Mouse (Mus musculus): ENCODE measurements around the gene Clptm1. TPM values are rescaled to one million over a fixed set of nuclear protein-coding genes. Genes with fewer than 3 reads are reported as not detected.

The Clptm1 gene
- polyA plus RNA-seq (2016; fragmentation: Nextera tagmentation; extraction: Ambion mirVana) = 83.8 and 99.9 TPM in 2 replicates

DNA sequence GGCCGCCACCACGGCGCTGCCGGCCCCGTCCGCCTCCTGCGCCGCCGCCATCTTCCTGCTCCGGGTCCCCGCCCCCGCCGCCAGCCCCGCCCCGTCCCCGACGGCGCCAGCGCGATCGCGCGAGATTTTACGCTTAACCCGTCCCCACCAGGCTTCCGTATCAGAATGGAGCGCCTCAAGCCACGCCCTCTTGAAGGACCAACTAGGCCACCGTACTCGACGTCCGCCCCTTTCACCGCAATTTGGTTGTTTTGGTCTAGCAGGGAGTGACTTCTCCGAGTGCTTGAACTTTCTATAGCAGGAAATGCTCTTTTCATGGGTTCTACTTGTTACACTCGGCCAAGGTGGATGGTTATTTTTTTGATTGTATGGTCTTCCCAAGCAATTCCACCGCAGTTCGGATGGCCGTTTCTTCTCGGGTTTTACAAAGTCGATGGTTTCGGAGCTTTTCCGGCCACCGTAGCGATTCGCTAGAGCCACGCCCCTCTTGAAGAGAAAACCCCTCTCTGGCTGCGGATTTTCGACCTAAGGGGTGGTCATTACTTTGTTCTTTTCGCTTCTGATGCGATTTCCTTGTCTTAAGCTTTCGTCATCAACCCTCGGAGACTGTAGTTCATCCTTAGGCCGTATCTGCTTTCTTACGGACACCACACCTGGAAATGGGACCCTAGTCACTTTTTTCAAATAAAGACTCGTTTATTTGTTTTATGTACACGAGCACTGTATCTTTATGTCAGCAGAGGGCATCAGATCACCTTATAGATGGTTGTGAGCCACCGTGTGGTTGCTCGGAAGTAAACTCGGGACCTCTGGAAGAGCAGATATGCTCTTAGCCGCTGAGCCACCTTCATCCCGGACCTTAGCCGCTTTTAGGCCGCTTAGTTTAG, at the start of gene Clptm1:
Gene Clptm1 (minus strand): TSS at position 79 of the 887 bp plus-strand sequence.
- H3K9me3 ChIP-seq = no peaks in the 10 kb centered on the region
- peak within 1 kb of the TSS; percentile 84 for H3K4me3 ChIP-seq
- under 1% methylated on average over 63 of the region's 63 CpGs for WGBS
- H3K27ac ChIP-seq = peak within 1 kb of the TSS; percentile 95
- H3K36me3 ChIP-seq = peaks cover 27% of the 10 kb centered on the region
- no peaks in the 10 kb centered on the region for H3K27me3 ChIP-seq (ENCODE audit: insufficient read depth, poor library complexity, severe bottlenecking)
- H3K4me1 ChIP-seq (replicated peaks) = peaks cover 31% of the 10 kb centered on the region
- DNase-seq (ENCODE audit: low spot score) = peak; percentile 97

DNA sequence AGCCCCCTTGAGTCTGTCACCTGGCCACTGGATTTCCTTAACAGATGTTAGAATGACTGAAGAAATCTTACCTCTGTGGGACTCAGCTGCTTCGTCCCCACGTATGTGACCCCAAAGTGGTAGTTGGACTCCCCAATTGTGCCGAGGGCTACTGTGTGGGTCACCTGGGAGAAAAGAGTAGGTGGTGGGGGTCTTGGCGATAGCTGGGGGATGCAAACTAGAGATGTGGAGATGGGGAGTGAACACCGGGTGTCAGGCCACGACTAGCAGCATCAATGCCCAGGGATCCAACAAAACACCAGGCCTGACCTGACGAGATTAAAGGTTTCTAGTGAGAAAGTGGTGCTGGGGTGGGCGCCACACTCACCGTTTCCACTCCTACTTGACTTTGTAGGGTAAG, 48.8 kb upstream of the Clptm1 start:
- H3K4me3 ChIP-seq = peak overlapping the region; percentile 100
- peaks cover 65% of the 10 kb centered on the region for H3K36me3 ChIP-seq
- 89% methylated on average over 9 of the region's 9 CpGs for WGBS

DNA sequence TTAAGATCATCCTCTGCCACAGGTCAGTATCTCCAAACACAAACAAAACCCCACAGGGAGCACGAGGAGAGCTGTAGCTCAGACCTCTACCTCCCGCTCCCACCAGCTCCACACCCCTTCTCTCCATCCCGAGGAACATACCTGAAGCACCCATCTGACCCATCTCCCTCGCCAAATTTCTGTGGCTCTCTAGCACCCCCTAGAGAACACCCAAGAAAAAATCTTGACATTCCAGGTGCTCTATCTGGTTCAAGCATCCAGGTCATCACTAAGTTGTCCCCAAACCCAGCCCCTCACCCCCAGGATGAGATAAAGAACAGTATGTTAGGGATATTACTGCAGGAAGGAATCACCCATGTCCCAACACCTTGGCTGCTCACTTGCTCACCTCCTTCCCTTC, 48.4 kb upstream of the Clptm1 start:
- peaks cover 65% of the 10 kb centered on the region for H3K36me3 ChIP-seq
- no peak overlapping the region for H3K27ac ChIP-seq
- H3K4me3 ChIP-seq = peak overlapping the region; percentile 100; the same call in 1 of the 2 replicates
- H3K27me3 ChIP-seq (ENCODE audit: insufficient read depth, poor library complexity, severe bottlenecking) = no peaks in the 10 kb centered on the region
- peaks cover 23% of the 10 kb centered on the region for H3K4me1 ChIP-seq (replicated peaks)
- DNase-seq (ENCODE audit: low spot score) = no peak
- H3K9me3 ChIP-seq = no peaks in the 10 kb centered on the region
- WGBS = 59% methylated on average over 4 of the region's 4 CpGs

More for the DNA sequence above, 48.8 kb upstream of the Clptm1 start:
- DNase-seq (ENCODE audit: low spot score) = no peak
- no peaks in the 10 kb centered on the region for H3K9me3 ChIP-seq
- peaks cover 23% of the 10 kb centered on the region for H3K4me1 ChIP-seq (replicated peaks)
- no peaks in the 10 kb centered on the region for H3K27me3 ChIP-seq (ENCODE audit: insufficient read depth, poor library complexity, severe bottlenecking)
- no peak overlapping the region; the same call in 1 of the 2 replicates for H3K27ac ChIP-seq

DNA sequence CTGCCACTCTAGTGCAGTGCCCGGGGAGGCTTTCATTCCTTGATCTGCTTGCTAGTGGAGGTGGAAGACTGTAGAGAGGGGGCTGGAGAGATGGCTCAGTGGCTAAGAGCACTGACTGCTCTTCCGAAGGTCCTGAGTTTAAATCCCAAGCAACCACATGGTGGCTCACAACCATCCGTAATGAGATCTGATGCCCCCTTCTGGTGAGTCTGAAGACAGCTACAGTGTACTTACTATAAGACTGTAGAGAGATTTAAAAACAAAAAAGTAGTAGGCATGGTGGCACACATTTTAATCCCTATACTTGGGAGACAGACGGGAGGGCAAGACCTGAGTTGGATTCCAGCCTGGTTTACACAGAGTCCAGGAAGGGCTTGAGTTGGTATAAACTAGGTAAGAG, 47.6 kb upstream of the Clptm1 start:
- DNase-seq (ENCODE audit: low spot score) = no peak
- Histone ChIP-seq H3K9me3 (no peaks in the 10 kb centered on the region), H3K4me3 (no peak overlapping the region), H3K4me1 (replicated peaks) (peaks cover 23% of the 10 kb centered on the region), H3K36me3 (peaks cover 67% of the 10 kb centered on the region), H3K27ac (no peak overlapping the region), H3K27me3 (ENCODE audit: insufficient read depth, poor library complexity, severe bottlenecking) (no peaks in the 10 kb centered on the region)
- WGBS = 84% methylated on average over 4 of the region's 4 CpGs

DNA sequence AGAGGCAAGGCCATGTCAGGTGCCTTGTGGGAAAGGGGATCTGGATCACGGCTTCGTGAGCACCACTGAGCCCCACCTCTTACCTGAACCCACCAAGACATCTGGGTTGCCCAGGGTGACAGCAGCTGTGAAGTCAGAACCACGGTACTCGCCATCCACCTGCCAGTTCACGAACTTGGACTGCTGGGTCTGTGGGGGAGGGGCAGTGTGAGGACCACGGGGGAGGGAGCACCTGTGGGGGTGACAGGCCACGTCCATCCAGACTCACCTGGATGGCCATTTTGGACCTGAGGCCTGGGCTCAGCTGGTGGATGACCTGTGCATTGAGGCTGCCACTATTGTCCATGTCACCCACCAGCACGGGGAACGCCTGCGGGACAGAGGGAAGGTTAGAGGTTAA, 45.8 kb upstream of the Clptm1 start:
- Histone ChIP-seq H3K27ac (no peak overlapping the region), H3K9me3 (no peaks in the 10 kb centered on the region), H3K27me3 (ENCODE audit: insufficient read depth, poor library complexity, severe bottlenecking) (no peaks in the 10 kb centered on the region), H3K4me1 (replicated peaks) (peaks cover 13% of the 10 kb centered on the region), H3K36me3 (peaks cover 79% of the 10 kb centered on the region), H3K4me3 (no peak overlapping the region)
- 93% methylated on average over 10 of the region's 10 CpGs for WGBS
- no peak for DNase-seq (ENCODE audit: low spot score)

DNA sequence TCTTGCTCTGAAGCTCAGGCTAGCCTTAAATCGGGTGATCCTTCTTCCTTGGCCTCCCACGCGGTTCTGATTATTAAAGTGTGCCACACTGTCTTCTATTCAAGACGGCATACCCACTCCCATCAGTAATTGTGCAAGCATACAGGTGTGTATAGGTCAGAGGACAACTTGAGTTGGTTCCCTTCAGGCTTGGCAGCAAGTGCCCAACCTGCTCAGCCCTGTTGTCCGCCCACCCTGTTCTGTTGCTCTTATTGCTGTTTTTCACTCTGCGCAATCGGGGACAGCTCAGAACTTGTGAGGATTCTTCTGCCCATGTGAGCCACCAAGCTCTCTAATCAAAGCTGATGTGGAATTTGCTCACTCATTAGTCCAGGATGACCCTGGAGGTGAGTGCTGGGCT, 40.4 kb upstream of the Clptm1 start:
- WGBS = 94% methylated on average over 7 of the region's 7 CpGs
- Histone ChIP-seq H3K36me3 (peaks cover 88% of the 10 kb centered on the region), H3K27ac (no peak overlapping the region), H3K9me3 (no peaks in the 10 kb centered on the region), H3K4me1 (replicated peaks) (peaks cover 17% of the 10 kb centered on the region), H3K27me3 (ENCODE audit: insufficient read depth, poor library complexity, severe bottlenecking) (no peaks in the 10 kb centered on the region), H3K4me3 (no peak overlapping the region)
- DNase-seq (ENCODE audit: low spot score) = no peak

DNA sequence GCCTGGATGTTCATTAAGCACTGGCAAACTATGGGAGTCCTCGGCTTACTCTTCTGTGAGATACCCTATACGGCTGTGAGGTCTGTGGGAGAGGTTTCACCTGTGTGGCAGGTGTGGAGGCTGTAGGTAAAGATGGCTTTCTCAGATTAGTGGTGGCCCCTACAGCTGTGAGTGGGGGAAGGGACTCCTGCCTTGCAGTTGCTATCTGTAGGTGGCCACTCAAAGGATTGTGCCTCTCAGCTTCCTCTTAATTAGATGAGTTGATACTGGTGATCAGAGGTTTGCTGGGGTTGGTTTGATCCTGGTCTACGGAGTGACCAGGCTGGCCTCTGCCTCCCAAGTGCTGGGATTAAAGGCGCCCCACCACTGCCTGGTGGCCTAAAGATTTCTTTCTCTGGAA, 39.6 kb upstream of the Clptm1 start:
- Histone ChIP-seq H3K27me3 (ENCODE audit: insufficient read depth, poor library complexity, severe bottlenecking) (no peaks in the 10 kb centered on the region), H3K4me3 (no peak overlapping the region), H3K36me3 (peaks cover 80% of the 10 kb centered on the region), H3K27ac (no peak overlapping the region), H3K9me3 (no peaks in the 10 kb centered on the region), H3K4me1 (replicated peaks) (peaks cover 23% of the 10 kb centered on the region)
- no peak for DNase-seq (ENCODE audit: low spot score)
- 87% methylated on average over 4 of the region's 4 CpGs for WGBS

DNA sequence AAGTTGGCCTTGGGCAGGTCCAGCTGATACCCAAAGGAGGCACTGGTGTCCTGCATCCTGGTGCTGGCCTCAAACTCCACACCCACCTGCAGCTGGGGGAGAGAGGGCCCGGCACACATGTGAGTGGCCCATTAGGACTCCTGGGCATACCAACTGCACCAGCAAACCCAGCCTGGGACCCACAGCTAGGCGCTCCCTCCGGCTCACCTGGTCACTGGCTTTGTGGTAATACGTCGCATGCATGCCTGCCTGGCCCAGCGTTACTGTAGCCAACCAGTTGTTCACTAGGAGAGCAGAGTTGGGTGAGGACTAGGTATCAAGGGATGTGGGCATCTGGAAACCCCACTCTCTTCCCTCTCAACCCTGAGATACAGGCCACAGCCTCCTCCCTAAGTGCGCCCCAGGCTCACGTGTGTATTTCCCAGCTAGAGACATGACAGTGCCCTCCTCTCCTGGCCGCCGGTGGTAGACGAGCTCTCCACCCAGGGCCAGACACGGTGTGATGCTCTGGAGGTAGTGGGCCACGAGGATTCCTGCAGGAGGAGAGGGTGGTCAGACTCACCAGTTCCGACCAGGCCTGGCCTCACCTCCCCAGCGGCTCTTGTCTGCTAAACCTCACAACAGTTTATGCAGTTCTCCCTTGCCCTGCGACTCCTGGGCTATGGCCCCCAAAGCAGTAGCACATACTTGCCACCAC, 38.2 kb upstream of the Clptm1 start:
- H3K9me3 ChIP-seq = no peaks in the 10 kb centered on the region
- peaks cover 65% of the 10 kb centered on the region for H3K36me3 ChIP-seq
- WGBS = 89% methylated on average over 16 of the region's 16 CpGs
- no peak overlapping the region for H3K27ac ChIP-seq
- no peaks in the 10 kb centered on the region for H3K27me3 ChIP-seq (ENCODE audit: insufficient read depth, poor library complexity, severe bottlenecking)
- DNase-seq (ENCODE audit: low spot score) = no peak
- peaks cover 37% of the 10 kb centered on the region for H3K4me1 ChIP-seq (replicated peaks)
- H3K4me3 ChIP-seq = no peak overlapping the region

DNA sequence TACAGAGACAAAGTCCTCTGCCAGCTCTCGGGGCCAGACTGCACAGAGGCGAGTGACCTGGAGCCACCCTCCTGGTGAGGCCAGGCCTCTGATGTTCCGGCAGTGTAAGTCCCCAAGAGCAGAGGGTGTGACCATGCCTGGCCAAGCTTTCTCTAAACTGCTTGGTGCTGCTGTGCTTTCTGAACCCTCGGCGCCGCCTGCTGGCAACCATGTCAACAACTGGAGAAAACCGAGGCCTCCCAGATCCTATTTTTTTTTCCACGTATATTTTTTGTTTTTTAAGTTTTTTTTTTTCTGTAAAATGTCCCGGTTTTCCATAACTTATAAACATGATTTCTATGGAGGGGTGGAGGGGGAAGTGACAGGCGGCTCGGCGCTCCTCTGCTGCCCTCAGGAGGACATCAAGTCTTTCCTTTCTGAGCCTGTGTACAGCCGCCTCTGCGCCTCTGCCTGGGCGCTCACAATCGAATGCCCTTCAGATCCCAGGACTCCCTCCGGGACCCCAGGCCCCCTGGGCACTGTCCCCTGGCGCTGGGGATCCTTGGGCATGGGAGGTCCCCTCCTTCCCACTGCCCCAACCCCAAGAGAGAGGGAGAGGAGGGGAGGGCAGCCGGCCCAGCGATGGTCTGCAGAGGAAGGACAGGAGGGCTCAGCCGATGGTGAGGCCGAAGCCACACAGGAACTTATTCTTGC, 36.4 kb upstream of the Clptm1 start:
- H3K4me3 ChIP-seq = no peak overlapping the region
- H3K27ac ChIP-seq = 0 out of 2 replicates have a peak overlapping the region, but pooled peaks have one; percentile 37
- H3K4me1 ChIP-seq (replicated peaks) = peaks cover 44% of the 10 kb centered on the region
- H3K36me3 ChIP-seq = peaks cover 59% of the 10 kb centered on the region
- no peaks in the 10 kb centered on the region for H3K27me3 ChIP-seq (ENCODE audit: insufficient read depth, poor library complexity, severe bottlenecking)
- peak; percentile 71 for DNase-seq (ENCODE audit: low spot score)
- peaks cover 8% of the 10 kb centered on the region for H3K9me3 ChIP-seq
- 27% methylated on average over 22 of the region's 22 CpGs for WGBS

DNA sequence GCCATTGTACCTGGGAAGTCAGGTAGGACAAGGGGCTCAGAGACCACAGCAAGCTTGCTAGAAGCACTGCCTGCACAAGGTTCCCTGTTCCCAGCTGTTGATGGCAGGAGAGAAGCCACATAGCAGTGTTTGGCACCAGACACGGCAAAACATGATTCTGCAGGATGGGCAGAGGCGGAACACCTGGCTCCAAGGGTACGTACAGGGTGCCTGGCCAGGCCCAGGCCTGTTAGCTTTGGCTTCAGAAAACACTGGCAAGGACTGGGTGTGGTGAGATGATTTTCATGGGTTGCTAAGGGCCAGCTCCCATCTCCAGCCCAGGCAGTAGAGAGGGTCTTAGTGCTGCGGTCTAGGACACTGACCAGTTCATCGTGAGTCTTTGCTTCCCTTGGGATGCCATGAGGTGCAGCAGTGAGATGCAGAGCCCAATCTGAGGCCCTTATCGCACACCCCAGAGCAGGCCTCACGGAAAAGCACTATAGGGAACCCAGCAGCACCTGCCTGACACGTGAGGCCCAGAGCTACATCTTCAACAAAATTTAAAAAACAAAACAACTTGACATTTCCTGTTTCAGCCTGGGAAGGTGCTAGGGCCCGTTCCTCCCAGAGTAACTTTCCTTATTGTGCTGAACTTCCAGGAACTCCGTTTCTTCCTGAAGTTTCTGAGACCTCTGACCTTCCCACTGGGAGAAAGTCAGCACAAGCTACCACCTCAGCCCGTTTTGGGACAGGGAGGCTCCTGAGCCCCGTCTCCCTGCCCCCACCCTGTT, 35.7 kb upstream of the Clptm1 start:
- Histone ChIP-seq H3K36me3 (peaks cover 60% of the 10 kb centered on the region), H3K9me3 (peaks cover 9% of the 10 kb centered on the region), H3K4me1 (replicated peaks) (peaks cover 44% of the 10 kb centered on the region), H3K27ac (no peak overlapping the region), H3K4me3 (no peak overlapping the region), H3K27me3 (ENCODE audit: insufficient read depth, poor library complexity, severe bottlenecking) (no peaks in the 10 kb centered on the region)
- WGBS = 55% methylated on average over 12 of the region's 12 CpGs
- no peak for DNase-seq (ENCODE audit: low spot score)

DNA sequence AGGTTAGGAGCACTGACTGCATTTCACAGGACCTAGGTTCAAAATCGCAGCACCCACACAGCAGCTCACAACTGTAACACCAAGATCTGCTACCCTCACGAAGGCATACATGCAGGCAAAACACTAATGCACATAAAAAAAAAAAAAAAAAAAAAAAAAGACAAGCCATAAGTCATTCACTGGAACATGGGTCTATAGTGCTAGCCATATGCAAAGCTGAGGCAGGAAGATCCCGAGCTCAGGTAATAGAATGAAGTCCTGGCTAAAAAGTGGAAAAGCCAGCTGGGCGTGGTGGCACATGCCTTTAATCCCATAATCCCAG, 35.0 kb upstream of the Clptm1 start:
- Histone ChIP-seq H3K9me3 (peaks cover 9% of the 10 kb centered on the region), H3K4me3 (0 out of 2 replicates have a peak overlapping the region, but pooled peaks have one; percentile 51), H3K27ac (peak overlapping the region; percentile 84; the same call in 1 of the 2 replicates), H3K36me3 (peaks cover 53% of the 10 kb centered on the region), H3K4me1 (replicated peaks) (peaks cover 49% of the 10 kb centered on the region), H3K27me3 (ENCODE audit: insufficient read depth, poor library complexity, severe bottlenecking) (no peaks in the 10 kb centered on the region)
- DNase-seq (ENCODE audit: low spot score) = no peak
- 81% methylated on average over 4 of the region's 4 CpGs for WGBS
